Mouse (Mus musculus) layer of hippocampus, adult 8-10 months (tissue): ENCODE measurements around the gene Ano4. TPM values are rescaled to one million over a fixed set of nuclear protein-coding genes. Genes with fewer than 3 reads are reported as not detected.

Experiments
- DNase-seq, 2 experiments: peaks; one replicate each; pipeline ENCODE4 v3.0.0; 2022; ENCODE audit warnings: low spot score in 2 of 2
- total RNA-seq, 4 experiments: library from RNA; stranded (reverse); gene quantifications; 2 replicates each; pipeline ENCODE4 v1.2.4; 2022

The Ano4 gene
- total RNA-seq, 4 experiments from 2014 or later = 21.5 to 24.7 (median 23.0) TPM

DNA sequence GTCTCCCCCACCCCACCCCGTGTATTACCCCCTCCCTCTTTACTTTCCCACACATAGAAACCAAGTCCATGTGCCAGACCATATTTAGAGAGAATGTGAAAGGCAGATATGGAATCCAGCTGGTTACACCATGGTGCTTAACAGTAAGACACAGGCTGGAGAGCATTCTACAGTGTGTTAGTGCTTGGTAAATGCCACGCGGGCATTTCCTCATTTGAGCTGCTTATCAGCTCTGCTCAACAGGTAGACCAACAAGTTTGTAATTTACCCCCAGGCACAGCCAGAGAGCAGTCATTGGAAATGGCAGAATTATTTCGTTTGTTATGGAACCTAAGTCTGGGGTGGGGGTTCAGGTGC, 394.3 kb downstream of the Ano4 start:
- DNase-seq = no peak

GRCm38 (mm10) chr10:88949649-88950296, 394.8 kb downstream of the Ano4 start:
- DNase-seq = no peak

Other genes starting within 250 kb of the Ano4 start
- 1 to 10 TPM; 3.7 to 4.3 (median 3.9) TPM for gene Gas2l3, start 99.2 kb upstream of the Ano4 start, total RNA-seq
- under 1 TPM; 0.14 to 0.54 (median 0.21) TPM for gene Nr1h4, start 188.8 kb upstream of the Ano4 start, total RNA-seq